ENCODE assay signal across 8 mouse cellular contexts in the genomic region with DNA sequence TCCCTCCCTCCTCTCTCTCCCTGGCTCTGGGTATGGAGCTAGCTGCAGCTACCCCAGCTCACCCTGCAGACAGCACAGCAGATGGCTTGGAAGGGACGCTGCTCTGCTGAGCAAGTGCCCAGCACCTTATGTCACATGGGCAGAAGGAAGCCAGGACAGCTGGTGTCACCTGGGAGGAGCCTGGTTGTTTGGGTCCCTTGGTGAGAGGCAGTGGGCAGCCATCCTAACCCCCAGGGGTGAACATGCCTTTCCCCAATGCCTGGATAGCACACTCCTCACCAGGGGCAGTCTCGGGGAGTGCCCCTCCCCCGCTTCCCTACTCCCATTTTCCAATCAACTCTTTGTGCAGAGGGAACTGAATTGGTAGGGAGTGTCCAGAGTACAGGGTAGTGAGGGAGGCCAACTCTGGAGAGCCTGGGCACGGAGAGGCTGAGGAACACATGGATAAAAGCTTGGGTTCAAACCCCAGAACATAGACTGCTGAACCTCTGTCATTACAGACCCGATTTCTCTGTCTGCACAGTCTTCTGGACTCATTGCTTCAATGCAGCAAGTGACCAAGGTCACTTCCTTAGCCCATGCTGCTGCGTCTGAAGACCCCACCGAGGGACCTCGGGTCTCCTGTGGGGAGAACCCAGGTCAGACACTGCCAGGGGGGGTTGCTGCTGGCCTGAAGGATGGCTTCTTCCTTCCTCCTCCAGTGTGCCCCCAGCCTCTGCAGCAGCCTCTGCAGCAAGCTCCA. TPM values are rescaled to one million over a fixed set of nuclear protein-coding genes. Genes with fewer than 3 reads are reported as not detected.
DNase-seq lines count a peak whose midpoint lies in the region; ATAC-seq lines count a peak whose summit lies in the region.

No protein-coding gene starts in this region.

- peaks cover 22% of the 10 kb centered on the region for H3K27me3 ChIP-seq in forebrain, embryonic 12.5 days
- H3K27me3 ChIP-seq in limb, embryonic 12.5 days: 0 out of 2 replicates have a peak, but pooled peaks cover 4% of the 10 kb centered on the region

- ATAC-seq in forebrain, embryonic 12.5 days (ENCODE audit: low FRiP score): peak; percentile 62
- no peak; the same call in 1 of the 2 replicates for ATAC-seq in limb, embryonic 12.5 days (ENCODE audit: insufficient number of reproducible peaks, insufficient read depth, low FRiP score, low TSS enrichment, low read depth)

- peaks cover 27% of the 10 kb centered on the region for H3K4me1 ChIP-seq in forebrain, embryonic 12.5 days
- H3K4me1 ChIP-seq in limb, embryonic 12.5 days (replicated peaks): peaks cover 37% of the 10 kb centered on the region

- H3K9me3 ChIP-seq in forebrain, embryonic 12.5 days: no peaks in the 10 kb centered on the region
- H3K9me3 ChIP-seq in limb, embryonic 12.5 days: no peaks in the 10 kb centered on the region

- no peak overlapping the region for H3K9ac ChIP-seq in forebrain, embryonic 12.5 days
- peak overlapping the region; percentile 42 for H3K9ac ChIP-seq in limb, embryonic 12.5 days (replicated peaks)

- H3K27ac ChIP-seq in forebrain, embryonic 12.5 days: peak overlapping the region; percentile 43; the same call in 1 of the 2 replicates
- H3K27ac ChIP-seq in limb, embryonic 12.5 days: peak overlapping the region; percentile 70

- no peaks in the 10 kb centered on the region for H3K36me3 ChIP-seq in forebrain, embryonic 12.5 days (replicated peaks)
- H3K36me3 ChIP-seq in limb, embryonic 12.5 days: no peaks in the 10 kb centered on the region

- peak; percentile 61 to 83 for DNase-seq in adrenal gland, adult (ENCODE audit: inconsistent age in 2 of 2, low spot score in 1 of 2)
- DNase-seq in adrenal gland, postnatal 4 days (ENCODE audit: low spot score in 2 of 2): no peak
- DNase-seq in brain, adult 2 months (ENCODE audit: low read depth, low spot score): peak; percentile 99
- DNase-seq in heart, postnatal 36 days: peak; percentile 46 to 74
- DNase-seq in skeletal muscle tissue, adult 2 months (ENCODE audit: low read depth, low spot score): peak; percentile 96
- no peak for DNase-seq in right cerebral cortex, postnatal 14 days

- intact Hi-C loops in heart, postnatal 36 days (cut with DNase I): no loop called here

- H3K4me2 ChIP-seq in forebrain, embryonic 12.5 days: 0 out of 2 replicates have a peak overlapping the region, but pooled peaks have one; percentile 3
- peak overlapping the region; percentile 31 for H3K4me2 ChIP-seq in limb, embryonic 12.5 days

- H3K4me3 ChIP-seq in forebrain, embryonic 12.5 days (replicated peaks): no peak overlapping the region
- no peak overlapping the region for H3K4me3 ChIP-seq in limb, embryonic 12.5 days (replicated peaks)

- 16% methylated on average over 8 of the region's 8 CpGs for WGBS in forebrain, embryonic 12.5 days
- 8% methylated on average over 8 of the region's 8 CpGs for WGBS in limb, embryonic 12.5 days

RNA-seq across cellular contexts. Expression of a gene that starts 18.4 kb away (rescaled TPM):
- 100 to 1,000 TPM; 108 to 120 TPM for total RNA-seq in adrenal gland, postnatal 4 days (2021)
- 2.8 and 3.0 TPM in 2 replicates for polyA plus RNA-seq in forebrain, embryonic 12.5 days (2016; fragmentation: Nextera tagmentation; extraction: Ambion mirVana)
- total RNA-seq in heart, postnatal 36 days (2021): 10 to 100 TPM; 45.0 to 45.7 TPM
- 7.0 and 10.0 TPM in 2 replicates for polyA plus RNA-seq in limb, embryonic 12.5 days (2016; fragmentation: Nextera tagmentation; extraction: Ambion mirVana)

RNA-seq across cellular contexts. Expression of a gene that starts 35.5 kb away (rescaled TPM):
- total RNA-seq in adrenal gland, postnatal 4 days (2021): 10 to 100 TPM; 36.9 to 42.0 TPM
- polyA plus RNA-seq in forebrain, embryonic 12.5 days (2016; fragmentation: Nextera tagmentation; extraction: Ambion mirVana): 8.1 and 9.0 TPM in 2 replicates
- 10 to 100 TPM; 35.1 to 37.7 TPM for total RNA-seq in heart, postnatal 36 days (2021)
- polyA plus RNA-seq in limb, embryonic 12.5 days (2016; fragmentation: Nextera tagmentation; extraction: Ambion mirVana): 17.7 and 19.1 TPM in 2 replicates

Comparison
In these comparisons a context has a peak if more than half of its experiments do, and no peak if none do; other contexts are left out.
1. DNase-seq: peak in adrenal gland, adult (2 of 2), brain, adult 2 months (single experiment), heart, postnatal 36 days (2 of 2) and skeletal muscle tissue, adult 2 months (single experiment); none in adrenal gland, postnatal 4 days (0 of 2) and right cerebral cortex, postnatal 14 days (single experiment).